Mouse (Mus musculus): ENCODE data around the gene Gm45808.
"Not testable (repeated sequence)": the region's sequence is repeated elsewhere in the genome, so short reads cannot be mapped to it uniquely, and the experiment has no call there.

Gene Gm45808

GRCm38 (mm10) chr7:45486761-45487415, at the start of gene Gm45808:
Gm45808 (minus strand) TSS chr7:45486811.
- DNase-seq, result no peak

DNA sequence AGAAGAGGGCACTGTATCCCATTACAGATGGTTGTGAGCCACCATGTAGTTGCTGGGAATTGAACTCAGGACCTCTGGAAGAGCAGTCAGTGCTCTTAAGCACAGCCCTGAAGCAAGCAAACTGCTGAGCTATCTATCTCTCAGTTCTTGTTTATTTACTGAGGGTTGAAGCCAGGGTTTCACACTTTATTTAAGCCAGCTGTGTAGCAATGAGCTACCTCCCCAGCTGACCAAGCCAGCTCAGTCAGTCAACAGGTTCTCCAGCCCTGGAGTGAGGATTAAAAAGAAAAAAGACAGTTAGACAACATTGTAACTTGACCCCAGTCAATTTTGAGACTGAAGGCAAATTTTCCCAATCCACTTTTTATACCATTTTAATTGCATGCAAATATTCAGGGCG, 49.1 kb upstream of the Gm45808 start:
- no peak for DNase-seq

DNA sequence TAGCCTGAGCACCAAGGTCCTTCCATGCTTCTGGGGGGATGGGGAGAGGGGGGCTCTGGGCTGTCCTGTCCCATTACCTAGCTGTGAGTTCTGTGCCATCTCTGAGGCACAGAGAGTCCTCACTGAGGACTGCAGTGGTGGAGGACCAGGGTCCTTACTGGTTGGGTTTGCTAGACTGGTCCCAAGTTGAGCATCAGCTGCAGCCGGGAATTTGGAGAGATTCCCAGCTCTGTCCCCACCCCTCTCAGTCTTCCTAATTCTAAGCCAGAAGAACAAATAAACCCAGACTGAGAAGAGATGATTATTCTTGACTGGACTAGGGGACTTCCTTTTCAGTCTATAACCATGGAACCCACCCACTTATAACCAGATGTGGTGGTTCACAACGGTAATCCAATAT, 44.0 kb upstream of the Gm45808 start:
- no peak for DNase-seq

DNA sequence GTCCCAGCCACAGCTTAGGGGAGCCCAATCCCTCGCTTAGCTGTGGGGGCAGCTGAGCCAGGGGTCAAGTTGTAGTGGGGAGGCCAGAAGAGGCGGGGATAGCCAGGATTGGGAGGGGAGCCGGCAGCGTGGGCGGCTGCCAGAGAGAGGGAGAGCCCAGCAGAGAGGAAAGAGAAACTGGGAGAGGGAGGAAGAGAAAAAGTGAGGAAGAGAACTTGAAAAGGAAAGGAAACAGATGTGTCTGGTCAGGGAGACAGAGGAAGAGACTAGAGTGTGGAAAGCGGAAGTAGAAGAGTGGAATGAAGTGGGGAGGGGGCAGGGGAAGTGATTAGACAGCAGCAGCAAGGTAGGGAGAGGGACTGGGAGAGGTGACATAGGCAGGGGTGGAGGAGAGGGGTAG, 42.9 kb upstream of the Gm45808 start:
- no peak for DNase-seq

GRCm38 (mm10) chr7:45527169-45527568, 40.6 kb upstream of the Gm45808 start:
- DNase-seq, result not testable (repeated sequence)

DNA sequence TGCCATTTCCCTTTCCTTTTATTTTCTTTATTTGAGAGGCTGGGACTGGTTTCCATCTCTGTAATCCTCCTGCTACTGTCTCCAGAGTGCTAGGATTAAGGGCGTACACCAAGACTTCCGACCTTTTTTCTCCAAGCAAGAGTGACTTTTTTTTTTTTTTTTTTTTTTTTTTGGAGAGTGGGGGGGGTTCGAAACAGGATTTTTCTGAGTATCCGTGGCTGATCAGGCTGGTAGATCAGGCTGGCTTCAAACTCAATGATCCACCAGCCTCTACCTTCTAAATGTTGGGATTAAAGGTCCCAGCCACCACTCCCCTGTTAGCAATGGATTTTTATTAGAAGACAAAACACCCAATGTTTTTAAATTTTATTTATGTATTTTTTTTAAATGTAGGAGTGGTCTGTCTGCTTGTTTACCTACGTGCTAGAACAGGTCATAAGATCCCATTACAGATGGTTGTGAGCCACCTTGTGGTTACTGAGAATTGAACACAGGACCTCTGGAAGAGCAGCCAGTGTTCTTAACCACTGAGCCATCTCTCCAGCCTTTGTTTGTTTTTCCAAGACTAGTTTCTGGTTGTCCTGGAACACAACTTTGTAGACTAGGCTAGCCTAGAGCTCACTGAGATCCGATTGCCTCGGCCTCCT, 40.0 kb upstream of the Gm45808 start:
- DNase-seq, result peak in 1 of 2 experiments; percentile 51

DNA sequence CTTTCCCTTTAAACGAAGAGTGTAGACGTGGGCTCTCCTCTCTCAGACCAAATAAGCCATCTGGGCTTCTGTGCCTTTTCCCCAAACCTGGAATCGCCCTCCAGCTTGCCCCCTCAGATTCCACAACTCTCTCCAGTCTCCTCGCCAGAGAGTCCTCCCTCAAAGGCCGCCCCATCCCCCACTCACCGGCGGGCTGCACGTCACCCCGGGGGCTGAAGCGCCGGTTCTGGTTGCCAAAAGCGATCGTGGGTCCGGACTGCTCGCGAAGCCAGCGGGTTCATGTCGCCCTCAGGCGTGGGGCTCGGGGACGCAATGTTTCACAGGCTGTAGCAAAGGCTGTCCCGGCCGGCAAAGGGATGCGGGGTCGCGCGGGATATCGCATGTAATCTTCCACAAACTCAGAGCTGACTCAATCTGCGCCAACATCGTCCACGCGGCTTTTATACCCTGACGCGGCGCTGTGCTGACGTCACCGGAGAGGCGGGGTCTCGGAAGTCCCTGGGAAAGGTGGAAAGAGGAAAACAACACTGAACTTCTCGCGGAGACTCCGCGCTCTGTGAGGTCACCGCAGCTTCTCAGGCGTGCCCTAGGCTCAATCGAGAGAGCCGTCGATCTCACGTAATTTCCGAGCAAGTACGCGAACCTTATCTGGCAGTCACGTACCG, 39.3 kb upstream of the Gm45808 start, which contains the start of the genes Ppp1r15a and Plekha4:
Gene Ppp1r15a, minus strand, starts transcription at position 460 of the 665 bp plus-strand sequence.
Gene Plekha4, plus strand, starts transcription at position 522 of the 665 bp plus-strand sequence.
- peak; percentile 97 to 98 for DNase-seq

- DNase-seq, result peak; percentile 38 to 41
Observed at GRCm38 (mm10) chr7:45524841-45525621, 38.4 kb upstream of the Gm45808 start.

GRCm38 (mm10) chr7:45523678-45524170, 37.1 kb upstream of the Gm45808 start:
- DNase-seq, result no peak

GRCm38 (mm10) chr7:45522957-45523676, 36.5 kb upstream of the Gm45808 start:
- no peak for DNase-seq

GRCm38 (mm10) chr7:45522194-45522752, 35.7 kb upstream of the Gm45808 start:
- DNase-seq, result no peak

- peak; percentile 90 to 92 for DNase-seq
Observed at GRCm38 (mm10) chr7:45521728-45522184, 35.1 kb upstream of the Gm45808 start.

- no peak for DNase-seq
Observed at GRCm38 (mm10) chr7:45520605-45521004, 34.0 kb upstream of the Gm45808 start.

DNA sequence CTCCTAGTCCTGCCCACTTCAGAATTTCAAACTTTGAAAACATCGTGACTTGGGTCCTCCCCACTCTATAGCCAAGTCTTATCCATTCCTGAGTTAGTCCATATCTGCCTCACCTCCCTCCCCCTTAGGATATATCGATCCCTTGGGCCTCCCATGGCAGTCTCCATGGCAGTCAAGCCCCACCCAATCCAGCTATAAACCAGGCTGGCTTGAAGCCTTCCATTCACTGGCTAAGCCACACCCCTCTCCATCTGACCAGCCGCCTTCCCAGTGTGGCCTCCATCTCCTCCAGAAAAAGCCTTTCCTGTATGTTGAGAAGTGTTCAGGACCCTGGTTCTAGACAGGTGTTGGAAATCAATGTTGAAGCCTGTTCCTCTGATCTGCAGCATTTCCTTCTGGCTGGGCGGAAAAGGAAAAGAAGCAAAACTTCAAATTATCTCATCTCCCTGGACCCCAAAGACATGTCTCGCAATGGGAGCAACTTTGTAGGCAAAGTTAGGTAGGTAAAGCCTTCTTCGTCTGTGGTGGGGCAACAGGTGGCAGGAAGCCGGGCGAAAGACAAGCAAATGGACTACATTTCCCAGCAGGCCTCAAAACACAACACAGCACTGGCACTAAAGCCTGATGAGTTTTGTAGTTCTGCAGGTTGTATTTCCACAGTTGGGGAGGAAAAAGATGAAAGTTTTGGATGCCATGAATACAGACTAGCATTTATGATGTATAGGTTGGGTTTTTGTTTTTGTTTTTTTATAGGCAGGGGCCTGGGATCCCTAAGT, 32.9 kb upstream of the Gm45808 start:
- peak; percentile 35 to 50 for DNase-seq

- no peak for DNase-seq
Observed at GRCm38 (mm10) chr7:45518618-45519017, 32.0 kb upstream of the Gm45808 start.

GRCm38 (mm10) chr7:45516846-45517245, 30.2 kb upstream of the Gm45808 start:
- DNase-seq, result not testable (repeated sequence)

DNA sequence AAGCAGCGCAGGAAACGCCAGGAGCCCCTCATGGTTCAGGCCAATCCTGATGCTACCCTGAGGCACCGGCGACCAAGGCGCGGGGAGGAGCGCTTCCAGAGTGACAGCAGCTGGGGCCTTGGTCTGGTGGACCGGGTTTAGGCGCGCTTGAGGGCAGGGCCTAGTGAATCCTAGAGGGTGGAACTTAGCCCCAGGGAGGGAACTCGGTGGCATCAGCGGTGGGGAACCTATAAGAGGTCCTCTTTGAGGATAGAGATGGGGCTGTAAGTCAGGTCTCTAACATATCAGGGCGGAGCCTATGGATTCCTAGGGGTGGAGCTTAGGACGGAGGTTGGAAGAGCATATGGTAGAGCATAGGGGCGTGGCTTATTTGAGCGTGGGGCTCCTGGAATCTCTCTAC, 28.8 kb upstream of the Gm45808 start:
- DNase-seq, result no peak

DNA sequence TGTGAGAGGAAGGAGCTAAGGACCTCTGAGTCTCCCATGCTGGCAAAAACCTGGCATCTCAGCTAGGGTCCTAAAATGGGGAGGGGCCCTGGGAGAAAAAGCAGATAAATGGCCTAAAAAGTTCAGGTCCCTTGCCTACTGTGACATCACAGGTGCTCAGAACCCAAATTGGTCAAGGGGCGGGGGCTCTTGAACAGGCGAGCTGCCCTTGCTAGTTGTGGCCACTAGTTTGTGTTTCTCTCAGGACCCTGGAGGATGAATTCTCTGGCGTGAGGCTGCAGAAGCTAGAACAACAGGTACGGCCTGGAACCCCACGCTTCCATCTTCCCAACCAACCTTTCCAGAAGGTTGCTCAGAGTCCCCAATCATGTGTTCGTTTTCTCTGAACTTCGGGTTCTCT, 27.8 kb upstream of the Gm45808 start:
- DNase-seq, result no peak

- peak; percentile 94 to 95 for DNase-seq
Observed at GRCm38 (mm10) chr7:45509912-45510787, 23.5 kb upstream of the Gm45808 start, which contains the start of gene Nucb1. Nucb1 (minus strand) TSS chr7:45510406.
